Mouse (Mus musculus): ENCODE measurements at regions not wholly inside any gene's neighbourhood (a gene's known extent, or its start where the extent isn't known, plus 50 kb on each side); places are given as distances from the start of the nearest gene placed in this dataset.

DNA sequence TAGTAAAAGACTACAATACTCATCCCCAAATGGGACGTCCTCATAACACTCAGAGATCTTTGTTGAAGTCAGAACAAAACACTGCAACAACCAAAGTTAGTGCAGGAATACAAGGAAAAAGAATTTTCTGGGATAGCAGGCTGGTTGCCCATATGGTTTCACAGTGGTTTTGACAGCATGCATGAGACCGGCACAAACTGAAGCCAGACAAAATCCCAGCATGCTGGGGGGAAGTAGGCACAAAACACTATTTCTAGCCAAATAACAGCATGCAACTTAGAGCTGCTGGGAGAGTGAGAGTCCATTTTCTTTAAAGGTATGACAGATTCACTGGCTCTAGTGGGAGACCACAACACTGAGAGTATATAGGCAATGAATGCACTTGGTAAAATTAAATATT is 619.1 kb upstream of the Manea start:
- no peaks in the 10 kb centered on the region for H3K4me1 ChIP-seq (ENCODE audit: control insufficient read depth, insufficient read depth, low read length)
- no peaks in the 10 kb centered on the region for H3K36me3 ChIP-seq (ENCODE audit: control insufficient read depth, insufficient read depth, low read length)
- H3K9me3 ChIP-seq (ENCODE audit: control insufficient read depth, low read length), result no peaks in the 10 kb centered on the region
- no peak overlapping the region for H3K27ac ChIP-seq (replicated peaks; ENCODE audit: low read depth, low read length)
- DNase-seq (ENCODE audit: low spot score), result no peak
- no peak overlapping the region for H3K9ac ChIP-seq (ENCODE audit: low read depth, low read length)
- H3K4me3 ChIP-seq (ENCODE audit: low read depth, low read length), result no peak overlapping the region
- no peak overlapping the region for H3K4me2 ChIP-seq (ENCODE audit: low read depth, low read length)
- no peak for ATAC-seq (ENCODE audit: low read depth)
- 73% methylated on average over 2 of the region's 2 CpGs for WGBS
- H3K27me3 ChIP-seq (replicated peaks; ENCODE audit: control insufficient read depth, insufficient read depth, low read length), result no peaks in the 10 kb centered on the region

DNA sequence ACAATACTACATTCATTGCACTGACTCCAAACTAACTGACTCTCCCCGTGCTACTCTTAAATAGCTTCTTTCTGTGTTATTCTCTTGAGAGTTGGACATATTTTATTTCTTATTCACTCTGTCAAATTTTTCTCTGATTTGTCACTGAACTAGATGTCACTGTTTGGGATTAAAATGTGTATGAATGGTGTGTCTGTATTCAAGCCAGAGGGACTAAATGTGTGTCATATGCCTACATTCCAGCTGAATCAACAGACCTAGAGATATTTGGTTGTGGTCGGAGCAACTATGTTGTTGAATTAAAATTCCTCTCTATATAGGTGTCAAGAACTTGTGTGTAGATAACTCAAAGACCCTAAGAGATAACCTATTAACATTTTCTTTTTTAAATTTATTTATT is 618.2 kb upstream of the Manea start:
- no peaks in the 10 kb centered on the region for H3K27me3 ChIP-seq (replicated peaks; ENCODE audit: control insufficient read depth, insufficient read depth, low read length)
- no peak overlapping the region for H3K27ac ChIP-seq (replicated peaks; ENCODE audit: low read depth, low read length)
- H3K36me3 ChIP-seq (ENCODE audit: control insufficient read depth, insufficient read depth, low read length), result no peaks in the 10 kb centered on the region
- H3K4me3 ChIP-seq (ENCODE audit: low read depth, low read length), result no peak overlapping the region
- ATAC-seq (ENCODE audit: low read depth) (no peak), DNase-seq (ENCODE audit: low spot score) (peak; percentile 2)
- no peaks in the 10 kb centered on the region for H3K9me3 ChIP-seq (ENCODE audit: control insufficient read depth, low read length)
- no peak overlapping the region for H3K9ac ChIP-seq (ENCODE audit: low read depth, low read length)
- 77% methylated on average over 2 of the region's 2 CpGs for WGBS
- H3K4me1 ChIP-seq (ENCODE audit: control insufficient read depth, insufficient read depth, low read length), result no peaks in the 10 kb centered on the region
- H3K4me2 ChIP-seq (ENCODE audit: low read depth, low read length), result no peak overlapping the region

DNA sequence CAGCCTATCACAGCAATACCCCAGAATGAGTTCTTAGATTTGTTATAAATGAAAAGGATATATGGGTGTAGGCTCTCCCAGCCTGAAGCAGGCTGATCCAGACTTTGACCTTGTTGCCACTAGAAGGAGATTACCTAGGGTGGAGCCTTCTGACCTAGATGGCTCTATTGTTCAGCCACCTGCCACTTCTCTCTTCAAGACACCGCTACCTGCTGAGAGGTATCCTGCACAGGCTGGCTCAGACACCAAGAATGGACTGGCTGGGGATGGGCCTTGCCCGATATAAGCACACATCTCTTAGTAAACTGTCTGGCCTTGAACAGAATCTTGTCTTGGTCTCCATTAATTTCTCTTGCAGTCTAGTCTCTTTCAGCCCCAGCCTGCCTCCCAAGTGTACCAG is 597.9 kb upstream of the Manea start:
- Histone ChIP-seq H3K9me3 (ENCODE audit: control insufficient read depth, low read length) (no peaks in the 10 kb centered on the region), H3K4me3 (ENCODE audit: low read depth, low read length) (no peak overlapping the region), H3K27me3 (replicated peaks; ENCODE audit: control insufficient read depth, insufficient read depth, low read length) (no peaks in the 10 kb centered on the region), H3K4me1 (ENCODE audit: control insufficient read depth, insufficient read depth, low read length) (no peaks in the 10 kb centered on the region), H3K36me3 (ENCODE audit: control insufficient read depth, insufficient read depth, low read length) (no peaks in the 10 kb centered on the region), H3K4me2 (ENCODE audit: low read depth, low read length) (no peak overlapping the region), H3K27ac (replicated peaks; ENCODE audit: low read depth, low read length) (no peak overlapping the region), H3K9ac (ENCODE audit: low read depth, low read length) (no peak overlapping the region)
- DNase-seq (ENCODE audit: low spot score), result no peak
- ATAC-seq (ENCODE audit: low read depth), result no peak
- WGBS, result 89% methylated on average over 2 of the region's 2 CpGs

DNA sequence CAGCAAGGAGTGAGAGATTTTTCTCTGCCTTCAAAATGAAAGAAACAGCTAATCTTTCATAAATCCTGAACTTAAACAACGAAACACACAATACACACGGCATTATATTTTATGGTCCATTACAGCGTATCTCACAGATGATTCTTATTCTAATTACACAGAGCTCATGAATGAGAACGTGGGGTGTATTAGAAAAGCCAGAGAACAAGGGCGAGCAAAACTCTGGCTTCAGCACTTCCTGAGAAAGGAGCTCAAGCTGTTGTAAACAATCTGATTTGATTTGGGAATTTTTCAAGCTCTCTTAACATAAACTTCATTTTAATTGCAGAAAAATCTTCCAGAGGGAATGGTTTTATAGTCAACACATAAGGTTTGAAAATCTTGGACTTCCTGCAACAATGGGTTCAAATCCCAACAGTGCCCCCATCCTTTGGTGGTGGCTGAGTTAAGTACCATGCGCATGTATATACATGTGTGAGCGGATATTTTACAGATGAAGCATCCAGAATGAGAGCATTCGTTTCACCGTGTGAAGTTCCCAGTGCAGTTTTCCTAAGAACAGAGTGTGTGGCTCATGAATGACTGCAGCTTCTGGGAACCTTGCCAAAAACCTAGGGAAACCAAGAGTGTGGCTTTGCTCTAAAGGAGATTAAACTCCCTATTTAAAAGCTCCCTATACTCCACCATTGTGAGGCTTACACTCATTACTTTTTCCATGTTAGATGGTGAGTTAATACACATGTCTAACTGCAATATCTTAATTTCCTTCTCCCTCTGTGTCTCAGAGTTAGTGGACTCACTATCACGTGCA is 587.5 kb upstream of the Manea start:
- Histone ChIP-seq H3K4me1 (ENCODE audit: control insufficient read depth, insufficient read depth, low read length) (no peaks in the 10 kb centered on the region), H3K36me3 (ENCODE audit: control insufficient read depth, insufficient read depth, low read length) (no peaks in the 10 kb centered on the region), H3K27me3 (replicated peaks; ENCODE audit: control insufficient read depth, insufficient read depth, low read length) (no peaks in the 10 kb centered on the region), H3K27ac (replicated peaks; ENCODE audit: low read depth, low read length) (no peak overlapping the region), H3K9me3 (ENCODE audit: control insufficient read depth, low read length) (no peaks in the 10 kb centered on the region), H3K4me3 (ENCODE audit: low read depth, low read length) (no peak overlapping the region), H3K9ac (ENCODE audit: low read depth, low read length) (no peak overlapping the region), H3K4me2 (ENCODE audit: low read depth, low read length) (no peak overlapping the region)
- WGBS, result 49% methylated on average over 10 of the region's 10 CpGs
- DNase-seq (ENCODE audit: low spot score) (peak; percentile 95), ATAC-seq (ENCODE audit: low read depth) (peak; percentile 89)

DNA sequence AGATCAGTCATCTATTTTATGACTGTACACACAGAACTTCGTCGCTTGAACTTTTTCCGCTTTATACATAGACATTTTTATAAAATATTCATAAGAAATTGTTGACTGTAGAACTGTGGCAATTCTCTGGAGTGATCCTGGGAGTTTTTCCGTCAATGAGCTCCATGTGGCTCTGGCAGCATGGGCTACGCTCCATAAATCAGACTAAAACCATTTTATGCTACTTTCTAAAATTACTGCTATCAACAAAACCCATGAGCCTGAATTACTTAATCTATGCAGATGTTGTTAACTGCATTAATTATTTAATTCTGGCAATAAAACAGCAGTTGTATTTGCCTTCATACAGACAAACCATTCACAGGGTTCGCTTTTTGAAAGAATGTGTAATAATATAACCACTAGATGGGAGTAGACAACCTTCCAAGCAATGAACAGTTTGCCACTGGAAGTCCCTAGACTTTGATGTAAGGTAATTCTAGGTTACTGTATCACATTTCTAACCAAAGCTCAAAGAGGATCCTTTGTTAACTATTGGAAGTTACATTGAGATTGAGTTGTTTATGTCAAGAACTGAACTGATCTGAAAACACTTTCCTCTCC is 583.3 kb upstream of the Manea start:
- ATAC-seq (ENCODE audit: low read depth), result peak; percentile 56; the same call in 1 of the 2 replicates
- Histone ChIP-seq H3K27ac (replicated peaks; ENCODE audit: low read depth, low read length) (no peak overlapping the region), H3K9me3 (ENCODE audit: control insufficient read depth, low read length) (no peaks in the 10 kb centered on the region), H3K4me2 (ENCODE audit: low read depth, low read length) (0 out of 2 replicates have a peak overlapping the region, but pooled peaks have one; percentile 18), H3K4me3 (ENCODE audit: low read depth, low read length) (no peak overlapping the region), H3K27me3 (replicated peaks; ENCODE audit: control insufficient read depth, insufficient read depth, low read length) (no peaks in the 10 kb centered on the region), H3K9ac (ENCODE audit: low read depth, low read length) (no peak overlapping the region), H3K4me1 (ENCODE audit: control insufficient read depth, insufficient read depth, low read length) (no peaks in the 10 kb centered on the region), H3K36me3 (ENCODE audit: control insufficient read depth, insufficient read depth, low read length) (no peaks in the 10 kb centered on the region)
- WGBS, result 47% methylated on average over 6 of the region's 6 CpGs
- peak; percentile 62 for DNase-seq (ENCODE audit: low spot score)

DNA sequence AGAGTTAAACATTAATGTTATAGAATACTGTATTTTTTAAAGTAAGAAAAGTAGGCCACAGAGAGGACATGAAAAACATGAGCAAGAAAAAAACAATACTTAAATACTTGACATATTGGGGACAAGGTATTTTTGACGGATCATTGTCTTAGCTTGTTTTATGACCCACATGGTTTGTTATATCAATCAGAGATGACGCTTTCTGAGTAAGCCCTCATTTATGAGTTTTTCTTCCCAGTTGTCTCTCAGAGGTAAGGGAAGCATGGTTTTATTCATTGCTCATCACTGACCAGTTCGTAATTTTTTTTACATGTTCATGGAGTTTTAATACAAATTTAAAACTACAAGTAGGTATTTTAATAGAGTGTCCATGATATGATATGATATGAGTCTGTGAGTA is 579.4 kb upstream of the Manea start:
- WGBS, result 88% methylated on average over 3 of the region's 3 CpGs
- Histone ChIP-seq H3K36me3 (ENCODE audit: control insufficient read depth, insufficient read depth, low read length) (no peaks in the 10 kb centered on the region), H3K4me3 (ENCODE audit: low read depth, low read length) (no peak overlapping the region), H3K27me3 (replicated peaks; ENCODE audit: control insufficient read depth, insufficient read depth, low read length) (no peaks in the 10 kb centered on the region), H3K4me1 (ENCODE audit: control insufficient read depth, insufficient read depth, low read length) (no peaks in the 10 kb centered on the region), H3K4me2 (ENCODE audit: low read depth, low read length) (no peak overlapping the region), H3K9me3 (ENCODE audit: control insufficient read depth, low read length) (no peaks in the 10 kb centered on the region), H3K27ac (replicated peaks; ENCODE audit: low read depth, low read length) (no peak overlapping the region), H3K9ac (ENCODE audit: low read depth, low read length) (no peak overlapping the region)
- DNase-seq (ENCODE audit: low spot score) (no peak), ATAC-seq (ENCODE audit: low read depth) (no peak)

DNA sequence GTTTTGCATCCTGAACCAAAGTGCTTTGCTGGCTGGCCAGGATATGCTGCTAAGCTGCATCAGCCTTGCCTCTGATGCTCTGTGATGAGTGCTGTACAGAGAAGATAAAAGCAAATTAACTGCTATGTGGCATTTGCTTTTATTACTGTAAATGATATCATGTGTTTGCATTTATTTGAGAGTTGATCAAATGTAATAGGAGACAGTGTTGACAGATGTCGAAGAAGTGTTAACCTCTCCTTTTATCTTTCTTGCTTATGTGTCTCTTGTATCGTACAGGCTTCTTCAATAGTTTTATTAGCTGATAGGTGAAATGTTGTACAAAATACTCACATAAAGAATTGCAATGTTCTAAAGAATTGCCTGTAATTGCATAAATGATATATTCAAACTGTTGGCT is 541.8 kb upstream of the Manea start:
- Histone ChIP-seq H3K27ac (replicated peaks; ENCODE audit: low read depth, low read length) (no peak overlapping the region), H3K27me3 (replicated peaks; ENCODE audit: control insufficient read depth, insufficient read depth, low read length) (no peaks in the 10 kb centered on the region), H3K4me2 (ENCODE audit: low read depth, low read length) (no peak overlapping the region), H3K36me3 (ENCODE audit: control insufficient read depth, insufficient read depth, low read length) (no peaks in the 10 kb centered on the region), H3K4me1 (ENCODE audit: control insufficient read depth, insufficient read depth, low read length) (no peaks in the 10 kb centered on the region), H3K9me3 (ENCODE audit: control insufficient read depth, low read length) (no peaks in the 10 kb centered on the region), H3K4me3 (ENCODE audit: low read depth, low read length) (no peak overlapping the region), H3K9ac (ENCODE audit: low read depth, low read length) (no peak overlapping the region)
- ATAC-seq (ENCODE audit: low read depth), result no peak
- WGBS, result 70% methylated on average over 2 of the region's 2 CpGs
- no peak for DNase-seq (ENCODE audit: low spot score)

DNA sequence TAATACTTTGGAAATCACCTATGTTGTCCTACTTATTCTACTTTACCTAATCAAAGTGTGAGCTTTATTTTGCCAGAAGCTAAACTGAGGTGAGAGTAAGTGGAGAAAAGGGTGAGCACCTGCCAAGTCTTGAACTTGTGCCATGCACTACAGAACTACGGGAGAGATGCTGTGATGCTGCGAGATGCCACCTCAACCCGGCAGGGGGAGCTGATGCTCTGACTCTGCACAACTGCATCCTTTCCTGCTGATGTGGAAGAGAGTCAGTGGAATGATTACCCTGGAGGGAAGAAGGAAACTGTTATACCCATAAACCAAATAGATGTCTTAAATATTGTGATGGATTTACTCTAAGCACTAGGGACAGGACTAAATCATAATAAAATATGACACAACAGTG is 532.3 kb upstream of the Manea start:
- Histone ChIP-seq H3K4me2 (ENCODE audit: low read depth, low read length) (no peak overlapping the region), H3K9ac (ENCODE audit: low read depth, low read length) (no peak overlapping the region), H3K27me3 (replicated peaks; ENCODE audit: control insufficient read depth, insufficient read depth, low read length) (no peaks in the 10 kb centered on the region), H3K4me3 (ENCODE audit: low read depth, low read length) (no peak overlapping the region), H3K36me3 (ENCODE audit: control insufficient read depth, insufficient read depth, low read length) (no peaks in the 10 kb centered on the region), H3K27ac (replicated peaks; ENCODE audit: low read depth, low read length) (no peak overlapping the region), H3K9me3 (ENCODE audit: control insufficient read depth, low read length) (no peaks in the 10 kb centered on the region), H3K4me1 (ENCODE audit: control insufficient read depth, insufficient read depth, low read length) (no peaks in the 10 kb centered on the region)
- WGBS, result 34% methylated on average over 3 of the region's 3 CpGs
- DNase-seq (ENCODE audit: low spot score), result peak; percentile 8
- ATAC-seq (ENCODE audit: low read depth), result no peak

DNA sequence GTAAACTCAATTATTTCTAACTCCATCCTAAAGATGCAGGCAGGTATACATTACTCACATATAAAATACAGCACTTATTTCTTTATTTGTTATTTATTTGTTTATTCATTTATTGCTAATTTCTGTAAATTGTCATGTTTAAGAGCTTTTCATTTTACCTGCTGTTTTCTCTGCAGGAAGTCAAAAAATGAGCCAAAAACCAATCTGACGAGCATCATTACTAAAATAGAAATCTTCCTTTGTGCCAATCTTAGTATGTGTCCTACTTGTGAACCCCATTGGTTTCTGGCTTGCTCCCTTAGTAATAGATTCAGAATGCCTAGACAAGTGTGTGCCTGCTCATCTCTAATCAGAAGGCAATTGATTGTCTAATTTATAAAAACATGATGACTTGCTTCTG is 495.1 kb upstream of the Manea start:
- no peaks in the 10 kb centered on the region for H3K9me3 ChIP-seq (ENCODE audit: control insufficient read depth, low read length)
- ATAC-seq (ENCODE audit: low read depth), result no peak
- H3K27me3 ChIP-seq (replicated peaks; ENCODE audit: control insufficient read depth, insufficient read depth, low read length), result no peaks in the 10 kb centered on the region
- DNase-seq (ENCODE audit: low spot score), result no peak
- H3K9ac ChIP-seq (ENCODE audit: low read depth, low read length), result no peak overlapping the region
- H3K4me1 ChIP-seq (ENCODE audit: control insufficient read depth, insufficient read depth, low read length), result no peaks in the 10 kb centered on the region
- no peak overlapping the region for H3K4me2 ChIP-seq (ENCODE audit: low read depth, low read length)
- H3K4me3 ChIP-seq (ENCODE audit: low read depth, low read length), result no peak overlapping the region
- H3K27ac ChIP-seq (replicated peaks; ENCODE audit: low read depth, low read length), result no peak overlapping the region
- 73% methylated on average over 1 of the region's 1 CpGs for WGBS
- H3K36me3 ChIP-seq (ENCODE audit: control insufficient read depth, insufficient read depth, low read length), result no peaks in the 10 kb centered on the region

All from embryonic facial prominence, embryonic 14.5 days (tissue).